Mouse (Mus musculus) adipocyte (in vitro differentiated cells): ENCODE measurements around the gene Mmrn2.
"Not testable (repeated sequence)": the region's sequence is repeated elsewhere in the genome, so short reads cannot be mapped to it uniquely, and the experiment has no call there.

Experiments used
- DNase-seq: peaks from one replicate; pipeline ENCODE4 v3.0.0-alpha.2; 2016; ENCODE audit warnings: low spot score

Mmrn2 gene

DNA sequence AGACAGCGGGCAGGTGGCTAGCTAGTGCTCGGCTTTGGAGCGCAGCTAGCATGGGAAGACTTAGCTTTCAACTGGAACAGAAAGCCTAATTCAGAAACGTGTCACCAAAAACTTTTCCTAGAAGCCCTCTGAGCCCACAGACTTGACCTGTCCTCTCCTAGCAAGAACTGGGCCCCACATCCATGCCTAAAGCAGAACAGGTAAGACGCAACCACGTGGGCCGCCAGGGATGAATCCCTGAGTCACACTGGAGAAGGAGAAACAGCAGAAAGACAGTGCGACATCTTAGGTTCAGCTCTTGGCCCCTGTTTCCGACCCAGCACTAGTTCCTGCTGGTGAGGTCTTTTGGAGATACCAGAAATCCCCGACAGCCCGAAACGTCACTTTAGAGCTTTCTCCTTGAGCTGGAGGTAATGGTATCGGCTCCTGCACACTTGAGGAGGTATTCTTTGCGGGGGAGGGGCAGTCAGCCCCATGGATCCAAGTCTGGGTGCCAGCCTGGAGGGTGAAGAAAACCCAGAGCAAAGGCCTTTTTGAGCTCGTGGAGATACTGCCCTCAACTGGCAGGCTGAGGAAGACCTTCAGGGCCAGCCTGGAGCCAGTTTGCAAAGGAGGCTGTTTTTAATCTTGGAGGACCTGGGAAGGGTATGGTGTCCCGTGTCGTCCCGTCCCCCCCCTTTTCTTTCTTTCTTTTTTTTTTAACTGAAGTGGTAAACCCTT is 12.4 kb upstream of the Mmrn2 start:
- peak; percentile 86 for DNase-seq

DNA sequence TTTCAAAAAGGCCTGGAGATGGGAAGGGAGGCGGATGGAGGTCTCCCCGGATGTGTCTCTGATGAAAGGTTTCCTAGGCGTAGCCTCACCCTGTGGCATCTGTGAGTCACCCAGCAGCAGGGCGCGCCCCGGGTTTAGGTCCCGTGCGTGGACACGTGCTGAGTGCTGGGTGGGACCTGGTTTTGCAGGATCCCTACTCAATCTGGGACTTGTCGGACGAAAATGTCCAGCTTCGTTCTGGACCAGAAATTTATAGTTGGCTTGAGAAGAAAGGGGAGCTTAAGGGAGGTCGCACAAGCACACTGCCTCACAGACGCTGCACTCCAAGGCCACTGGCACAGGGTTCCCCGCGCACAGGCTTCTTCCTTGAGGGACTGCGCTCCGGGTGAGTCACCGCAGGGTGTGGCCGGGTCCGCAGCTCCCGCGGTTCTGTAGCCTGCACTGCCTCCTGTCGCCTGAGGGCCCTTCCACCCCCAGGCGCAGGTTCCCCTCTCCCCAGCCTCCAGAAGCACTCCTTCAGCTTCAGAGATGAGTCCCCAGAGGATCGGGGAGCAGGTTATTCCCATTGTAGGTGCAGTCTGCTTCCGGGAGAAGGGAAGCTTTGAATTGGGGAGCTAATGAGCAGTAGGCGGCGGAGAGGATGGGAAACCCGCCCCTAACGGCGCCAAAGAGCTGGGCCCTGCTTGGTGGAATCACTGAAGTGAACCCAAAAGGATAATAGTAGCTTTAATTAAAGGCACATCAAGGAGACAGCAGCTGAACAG is 11.6 kb upstream of the Mmrn2 start:
- peak; percentile 67 for DNase-seq

GRCm38 (mm10) chr14:34364254-34365146 is 10.8 kb upstream of the Mmrn2 start:
- not testable (repeated sequence) for DNase-seq

DNA sequence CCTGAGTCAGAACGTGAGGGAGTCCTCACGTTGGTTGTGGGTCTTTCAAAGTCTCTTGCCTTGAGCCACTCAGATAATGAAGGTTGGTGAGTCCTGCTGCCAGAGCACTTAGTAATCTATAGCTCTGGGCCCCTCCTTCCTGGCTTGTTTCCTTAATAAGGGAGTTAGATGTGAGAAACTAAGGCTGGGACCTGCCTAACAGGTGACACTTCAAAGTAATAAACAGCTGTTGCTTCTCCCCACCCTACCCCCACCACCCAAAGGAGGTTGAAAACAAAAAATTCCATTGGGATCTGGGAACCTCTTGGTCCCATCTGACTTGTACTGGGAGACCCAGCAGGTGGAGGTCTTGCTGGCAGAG is 10.1 kb upstream of the Mmrn2 start:
- no peak for DNase-seq

- DNase-seq: peak; percentile 64
Measured at GRCm38 (mm10) chr14:34370203-34370602, 5.1 kb upstream of the Mmrn2 start.

DNA sequence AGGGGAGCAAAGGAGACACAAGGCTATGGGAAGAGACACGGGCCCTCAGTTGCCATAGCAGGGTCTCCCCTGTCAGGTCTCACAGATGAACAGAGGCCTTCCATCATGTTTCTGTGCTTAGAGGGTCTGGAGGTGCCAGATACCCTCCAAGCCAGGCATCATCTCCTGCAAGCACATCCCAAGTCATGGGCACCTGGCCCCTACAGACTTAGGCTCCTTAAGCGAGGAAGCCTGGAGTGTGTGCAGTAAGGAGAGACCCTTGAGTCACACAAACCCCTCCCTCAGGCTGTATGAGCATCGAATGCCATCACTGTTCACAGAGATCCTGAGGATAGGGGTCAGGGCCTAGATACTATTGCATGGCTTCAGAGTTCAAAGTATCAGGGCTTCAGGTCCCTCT is 4.3 kb upstream of the Mmrn2 start:
- DNase-seq: no peak

GRCm38 (mm10) chr14:34371763-34372162 is 3.5 kb upstream of the Mmrn2 start:
- no peak for DNase-seq

GRCm38 (mm10) chr14:34372646-34373045 is 2.6 kb upstream of the Mmrn2 start:
- peak; percentile 50 for DNase-seq

DNA sequence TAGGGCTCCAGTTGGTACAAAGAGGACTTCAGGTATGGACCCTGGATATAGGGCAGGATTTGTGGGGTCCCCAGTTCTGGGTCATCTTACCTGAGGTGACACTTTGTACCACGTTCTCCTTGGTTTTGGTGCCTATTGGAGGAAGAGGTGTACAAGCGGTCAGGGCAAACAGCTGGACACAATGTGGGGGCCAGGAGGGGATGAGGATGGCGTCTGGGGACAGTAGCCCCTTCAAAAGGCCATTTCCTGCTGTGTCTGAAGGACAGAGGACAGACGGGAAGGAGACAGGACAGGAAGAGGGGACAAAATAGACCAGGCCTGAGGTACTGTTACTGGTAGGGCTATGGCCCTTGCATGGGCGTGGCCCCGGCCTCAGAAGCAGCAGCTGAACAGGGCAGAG is 1.7 kb upstream of the Mmrn2 start:
- no peak for DNase-seq

- DNase-seq: no peak
Measured at GRCm38 (mm10) chr14:34374577-34374976, 688 bp upstream of the Mmrn2 start, which contains the start of gene Sncg. Gene Sncg (minus strand): TSS chr14:34374789.

- DNase-seq: peak; percentile 66
Measured at GRCm38 (mm10) chr14:34375941-34376340, 676 bp downstream of the Mmrn2 start.

DNA sequence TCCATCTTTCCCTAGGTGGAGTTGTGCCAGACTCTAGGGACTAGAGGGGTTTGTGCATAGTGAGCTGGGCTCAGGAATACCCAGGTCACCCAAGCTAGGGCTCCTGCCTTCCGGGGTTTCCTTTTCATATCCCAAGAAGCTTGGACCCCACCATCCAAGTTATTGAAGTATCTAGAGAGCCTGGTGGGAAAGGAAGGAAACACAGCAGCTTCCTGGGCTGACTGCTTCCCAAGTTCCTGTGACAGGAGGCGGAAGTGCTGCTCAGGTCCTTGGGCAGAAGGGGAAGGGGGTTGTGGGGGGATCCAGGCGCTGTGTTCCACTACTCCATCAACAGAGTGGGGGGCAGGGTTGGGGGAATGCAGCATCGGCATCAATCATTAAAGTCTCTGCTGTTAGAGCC is 1.9 kb downstream of the Mmrn2 start:
- no peak for DNase-seq

- peak; percentile 94 for DNase-seq
Measured at GRCm38 (mm10) chr14:34378560-34379331, 3.5 kb downstream of the Mmrn2 start.

- no peak for DNase-seq
Measured at GRCm38 (mm10) chr14:34382921-34383704, 7.8 kb downstream of the Mmrn2 start.

DNA sequence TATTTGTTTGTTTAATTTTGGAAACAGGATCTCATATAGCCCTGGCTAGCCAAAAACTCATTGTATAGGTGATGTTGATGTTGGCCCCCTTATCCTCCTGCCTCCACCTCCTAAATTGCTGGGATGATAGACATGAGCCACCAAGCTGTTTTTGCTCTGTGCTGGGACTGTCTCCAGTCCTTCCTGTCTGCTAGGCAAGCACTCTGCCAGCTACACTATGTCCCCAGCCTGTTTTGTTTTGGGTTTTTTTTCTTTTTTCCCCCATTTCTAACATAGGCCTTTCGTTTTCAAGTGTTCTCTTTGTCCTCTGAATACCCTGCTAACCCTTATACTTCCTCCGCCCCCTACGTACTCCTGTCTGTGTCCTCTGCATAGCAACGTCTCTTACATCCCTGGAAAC is 18.0 kb downstream of the Mmrn2 start:
- DNase-seq: no peak

DNA sequence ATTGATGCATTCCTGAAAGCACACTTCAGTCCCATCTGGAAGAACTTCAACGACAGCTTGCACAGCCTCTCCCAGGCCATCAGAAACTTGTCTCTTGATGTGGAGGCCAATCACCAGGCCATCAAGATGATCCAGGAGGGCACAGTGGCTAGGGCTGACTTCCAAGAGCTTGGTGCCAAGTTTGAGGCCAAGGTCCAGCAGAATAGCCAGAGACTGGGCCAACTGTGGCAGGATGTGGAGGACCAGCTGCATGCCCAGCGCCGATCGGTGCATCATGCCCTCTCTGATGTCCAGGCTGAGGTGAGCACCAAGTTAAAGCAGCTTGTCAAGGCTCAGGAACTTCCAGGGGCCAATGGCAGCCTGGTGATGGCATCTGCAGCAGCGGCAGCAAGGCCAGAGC is 22.6 kb downstream of the Mmrn2 start:
- DNase-seq: peak; percentile 54

- no peak for DNase-seq
Measured at GRCm38 (mm10) chr14:34398901-34399300, 23.6 kb downstream of the Mmrn2 start.

DNA sequence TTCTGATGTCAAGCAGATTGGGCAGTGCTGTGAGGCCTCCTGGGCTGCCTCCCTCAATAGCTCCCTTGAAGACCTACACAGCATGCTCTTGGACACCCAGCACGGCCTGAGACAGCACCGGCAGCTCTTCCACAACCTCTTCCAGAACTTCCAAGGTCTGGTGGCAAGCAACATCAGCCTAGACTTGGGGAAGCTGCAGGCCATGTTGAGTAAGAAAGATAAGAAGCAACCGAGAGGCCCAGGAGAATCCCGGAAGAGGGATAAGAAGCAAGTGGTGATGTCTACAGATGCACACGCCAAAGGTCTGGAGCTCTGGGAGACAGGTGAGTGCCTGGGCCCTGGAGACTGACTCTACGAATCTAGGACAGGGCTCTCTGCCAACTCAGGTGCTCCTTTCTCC is 24.0 kb downstream of the Mmrn2 start:
- DNase-seq: no peak

DNA sequence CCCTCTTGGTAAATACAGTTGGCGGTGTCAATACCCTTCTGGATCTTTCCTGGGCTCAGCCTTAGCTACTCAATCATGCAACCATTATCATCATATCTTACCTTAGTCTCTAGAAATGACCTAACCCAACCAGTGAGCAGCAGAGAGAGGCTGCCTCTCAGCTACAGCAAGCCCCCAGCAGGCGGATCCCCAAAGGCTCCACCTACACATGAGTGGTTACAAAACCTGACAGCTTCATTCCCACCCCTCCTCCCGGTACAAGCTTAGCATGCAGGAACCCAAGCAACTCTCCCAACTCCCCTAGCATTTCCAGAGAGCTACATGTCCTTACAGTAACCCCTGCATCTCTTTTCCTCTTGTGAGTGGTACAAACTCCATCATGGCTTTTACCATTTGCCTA is 24.8 kb downstream of the Mmrn2 start:
- no peak for DNase-seq

DNA sequence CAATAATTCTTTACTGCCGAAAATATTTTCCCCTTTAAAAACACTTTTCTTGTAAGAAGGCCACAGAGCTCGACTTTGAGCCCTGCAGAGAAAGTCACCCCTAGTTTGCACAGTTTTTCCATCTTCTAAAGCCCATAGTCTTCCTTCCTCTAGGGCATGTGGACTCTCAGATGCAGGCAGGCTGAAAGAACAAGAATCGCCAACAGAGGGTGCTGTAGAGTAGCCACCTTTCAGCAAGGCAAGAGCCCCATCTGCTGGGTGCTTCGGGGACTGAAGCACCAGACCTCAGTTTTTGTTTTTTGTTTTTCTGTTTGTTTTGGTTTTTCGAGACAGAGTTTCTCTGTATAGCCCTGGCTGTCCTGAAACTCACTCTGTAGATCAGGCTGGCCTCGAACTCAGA is 25.9 kb downstream of the Mmrn2 start:
- peak; percentile 93 for DNase-seq

GRCm38 (mm10) chr14:34402871-34403270 is 27.6 kb downstream of the Mmrn2 start:
- no peak for DNase-seq
